Mouse (Mus musculus) liver, adult 2 months (tissue): ENCODE data around the gene B4galt4.

Source experiments
- CTCF ChIP-seq: fragments of 200-500 bp; IDR thresholded peaks from 2 replicates; pipeline ENCODE4 v1.5.1; 2011; ENCODE audit warnings: low read depth, low read length, control low read depth
- POLR2A ChIP-seq: fragments of 200-500 bp; IDR thresholded peaks from 2 replicates; pipeline ENCODE4 v1.6.1; 2011; ENCODE audit warnings: low read length, control low read depth; ENCODE audit not compliant: insufficient read depth; ENCODE audit errors: extremely low read depth

DNA sequence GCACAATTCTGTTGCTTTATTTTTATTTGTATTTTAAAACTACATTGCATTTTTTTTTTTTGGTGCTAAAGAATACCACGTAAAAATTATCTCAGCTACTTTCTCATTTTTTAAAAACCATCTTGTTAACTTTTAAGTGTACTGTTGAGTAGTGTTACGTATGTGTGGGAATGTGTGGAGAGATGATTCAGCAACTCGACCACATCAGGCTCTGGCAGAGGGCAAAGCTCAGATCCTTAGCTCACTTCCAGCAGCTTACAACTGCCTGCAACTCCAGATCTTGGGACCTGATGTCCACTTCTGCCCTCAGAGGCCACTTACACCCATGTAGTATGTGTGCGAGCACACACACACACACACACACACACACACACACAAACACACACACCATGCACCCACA is 14.5 kb downstream of the B4galt4 start:
- TF ChIP-seq CTCF (no peak), POLR2A (no peak)
